8 mouse cellular contexts compared by ENCODE assay signal in the genomic region with DNA sequence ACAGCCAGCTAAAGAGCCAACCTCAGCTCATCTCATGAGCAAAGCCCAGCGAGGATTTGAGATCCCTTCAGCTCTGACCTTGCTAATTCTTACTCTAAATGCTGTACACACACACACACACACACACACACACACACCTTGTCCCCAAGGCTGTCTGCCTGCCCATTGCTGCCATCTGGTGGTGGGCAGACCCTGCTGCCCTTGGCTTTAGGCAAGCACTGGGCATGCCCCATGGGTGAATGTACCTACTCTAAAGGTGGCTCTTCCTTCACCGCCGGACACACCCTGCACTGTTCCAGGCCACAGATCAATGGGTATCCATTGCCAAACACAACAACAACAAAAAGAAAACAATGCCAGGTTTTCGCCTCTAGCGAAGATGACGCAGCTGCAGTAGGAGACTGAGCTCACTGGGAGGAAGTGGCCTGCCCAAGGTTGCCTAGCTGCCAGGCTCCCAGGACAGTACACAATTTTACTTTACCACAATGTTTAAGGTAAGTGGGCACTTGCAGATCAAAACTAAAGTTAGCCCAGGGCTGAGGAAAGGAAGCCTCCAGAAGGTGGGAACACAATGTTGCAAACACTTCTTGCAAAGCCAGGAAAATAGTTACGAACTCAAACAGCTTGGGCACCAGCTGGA. TPM values are rescaled to one million over a fixed set of nuclear protein-coding genes. Genes with fewer than 3 reads are reported as not detected.
DNase-seq lines count a peak whose midpoint lies in the region; ATAC-seq and TF ChIP-seq lines count a peak whose summit lies in the region.

No protein-coding gene starts in this region.

- H3K27me3 ChIP-seq in ES-Bruce4 (ENCODE audit: control insufficient read depth, insufficient read depth, low read length, poor library complexity, severe bottlenecking), result no peaks in the 10 kb centered on the region
- no peaks in the 10 kb centered on the region for H3K27me3 ChIP-seq in hindbrain, embryonic 15.5 days

- peak; percentile 53; the same call in 1 of the 2 replicates for ATAC-seq in hindbrain, embryonic 15.5 days (ENCODE audit: low FRiP score, low read depth)
- peak; percentile 72 for ATAC-seq in megakaryocyte-erythroid progenitor cell, adult 5-6 weeks (replicated peaks; ENCODE audit: low FRiP score, low TSS enrichment, poor library complexity, severe bottlenecking)

- TF ChIP-seq POLR2A in ES-Bruce4 (IDR thresholded peaks at IDR 0.05; ENCODE audit: insufficient read depth, low read length), result no peak
- TF ChIP-seq POLR2A in embryonic fibroblast, embryonic 13.5 days (IDR thresholded peaks at IDR 0.05; ENCODE audit: low read depth, low read length), result no peak

- DNase-seq in adrenal gland, postnatal 4 days (ENCODE audit: low spot score in 2 of 2), result peak; percentile 46 to 62
- DNase-seq in left cerebral cortex, adult 18-20 months (ENCODE audit: low spot score in 2 of 2), result peak; percentile 77 to 87
- DNase-seq in right cerebral cortex, postnatal 10 days (ENCODE audit: low spot score in 2 of 2), result peak; percentile 77 to 82
- DNase-seq in urinary bladder, postnatal 4 days (ENCODE audit: low spot score in 2 of 2), result peak; percentile 55 to 71

- H3K4me2 ChIP-seq in hindbrain, embryonic 15.5 days, result no peak overlapping the region

- H3K36me3 ChIP-seq in ES-Bruce4 (ENCODE audit: control insufficient read depth, insufficient read depth, low read length, poor library complexity, severe bottlenecking), result no peaks in the 10 kb centered on the region
- H3K36me3 ChIP-seq in hindbrain, embryonic 15.5 days, result peaks cover 6% of the 10 kb centered on the region; the same call in 1 of the 2 replicates

- peak; percentile 97 for TF ChIP-seq CTCF in ES-Bruce4 (IDR thresholded peaks at IDR 0.05; ENCODE audit: low read depth, low read length)
- peak; percentile 98 for TF ChIP-seq CTCF in embryonic fibroblast, embryonic 13.5 days (IDR thresholded peaks at IDR 0.05; ENCODE audit: borderline replicate concordance, insufficient read depth, low read length)

- H3K27ac ChIP-seq in ES-Bruce4 (ENCODE audit: insufficient read depth, low read length), result peak overlapping the region; percentile 58
- no peak overlapping the region for H3K27ac ChIP-seq in embryonic fibroblast, embryonic 13.5 days (ENCODE audit: insufficient read depth, low read length)
- 0 out of 2 replicates have a peak overlapping the region, but pooled peaks have one; percentile 30 for H3K27ac ChIP-seq in hindbrain, embryonic 15.5 days (replicated peaks)

- peak overlapping the region; percentile 7; the same call in 1 of the 2 replicates for H3K4me3 ChIP-seq in ES-Bruce4 (ENCODE audit: low read depth, low read length)
- H3K4me3 ChIP-seq in embryonic fibroblast, embryonic 13.5 days (ENCODE audit: insufficient read depth, low read length), result no peak overlapping the region
- H3K4me3 ChIP-seq in hindbrain, embryonic 15.5 days, result no peak overlapping the region

- no peaks in the 10 kb centered on the region for H3K9me3 ChIP-seq in ES-Bruce4 (replicated peaks; ENCODE audit: control insufficient read depth, insufficient read depth, low read length, poor library complexity, severe bottlenecking)
- H3K9me3 ChIP-seq in hindbrain, embryonic 15.5 days, result no peaks in the 10 kb centered on the region

- no peaks in the 10 kb centered on the region for H3K4me1 ChIP-seq in ES-Bruce4 (ENCODE audit: control insufficient read depth, insufficient read depth, low read length)
- H3K4me1 ChIP-seq in embryonic fibroblast, embryonic 13.5 days (ENCODE audit: control insufficient read depth, insufficient read depth, low read length), result no peaks in the 10 kb centered on the region
- H3K4me1 ChIP-seq in hindbrain, embryonic 15.5 days (replicated peaks), result peaks cover 33% of the 10 kb centered on the region

- 84% methylated on average over 7 of the region's 7 CpGs for WGBS in hindbrain, embryonic 15.5 days

- TF ChIP-seq EP300 in ES-Bruce4 (IDR thresholded peaks at IDR 0.05; ENCODE audit: insufficient read depth, low read depth, low read length), result peak; percentile 81; the same call in 1 of the 2 replicates

- peak overlapping the region; percentile 19 for H3K9ac ChIP-seq in ES-Bruce4 (ENCODE audit: low read depth, poor library complexity, severe bottlenecking)
- no peak overlapping the region for H3K9ac ChIP-seq in hindbrain, embryonic 15.5 days

RNA-seq across cellular contexts. Expression of a gene that starts 33.1 kb away (rescaled TPM):
- polyA plus RNA-seq in ES-Bruce4 (2011; ENCODE audit: insufficient read depth, insufficient read length, low read depth, missing spikeins), result 5.8 and 7.5 TPM in 2 replicates
- total RNA-seq in adrenal gland, postnatal 4 days (2021), result 10 to 100 TPM; 19.0 to 26.5 TPM
- 6.3 and 7.1 TPM in 2 replicates for polyA plus RNA-seq in embryonic fibroblast, embryonic 13.5 days (2011; ENCODE audit: insufficient read length, low read depth, missing spikeins)
- 42.1 and 43.8 TPM in 2 replicates for polyA plus RNA-seq in hindbrain, embryonic 15.5 days (2015; fragmentation: Nextera tagmentation; extraction: Ambion mirVana)
- 10 to 100 TPM; 73.6 to 85.6 TPM for total RNA-seq in left cerebral cortex, adult 18-20 months (2021)
- 8.6 and 17.3 TPM in 2 replicates for total RNA-seq in megakaryocyte-erythroid progenitor cell, adult 5-6 weeks (2014; fragmentation: Nextera tagmentation)
- 9.0 and 10.2 TPM in 2 replicates for total RNA-seq in megakaryocyte-erythroid progenitor cell, adult 5-6 weeks (2017)
